In genomic region chr3:88655619-88656018, GRCm38 (mm10) we compare ENCODE assay signal across 38 mouse cellular contexts. TPM values are rescaled to one million over a fixed set of nuclear protein-coding genes. Genes with fewer than 3 reads are reported as not detected.
"Had no signal": no experiment of that assay in that cellular context is flagged by ENCODE, and none has a peak within 500 bp of the region (broad histone marks: within the 10 kb centered on the region; RNA-seq: fewer than 3 reads in every experiment).

No protein-coding gene starts in this region.

- H3K9ac ChIP-seq: embryonic facial prominence, embryonic 12.5 days; embryonic facial prominence, embryonic 13.5 days; embryonic facial prominence, embryonic 15.5 days; forebrain, embryonic 12.5 days; forebrain, embryonic 13.5 days; forebrain, embryonic 15.5 days; forebrain, postnatal 0 days had no signal

- H3K4me3 ChIP-seq: embryonic facial prominence, embryonic 10.5 days; embryonic facial prominence, embryonic 12.5 days; embryonic facial prominence, embryonic 13.5 days; embryonic facial prominence, embryonic 15.5 days; erythroblast, embryonic 14.5 days; forebrain, embryonic 10.5 days; forebrain, embryonic 12.5 days; forebrain, embryonic 13.5 days; forebrain, embryonic 15.5 days; gastrocnemius, adult 2 months had no signal

- H3K4me2 ChIP-seq: embryonic facial prominence, embryonic 12.5 days; embryonic facial prominence, embryonic 13.5 days; embryonic facial prominence, embryonic 15.5 days; forebrain, embryonic 12.5 days; forebrain, embryonic 13.5 days; forebrain, embryonic 15.5 days; heart, embryonic 11.5 days had no signal

- H3K36me3 ChIP-seq: embryonic facial prominence, embryonic 10.5 days; embryonic facial prominence, embryonic 12.5 days; embryonic facial prominence, embryonic 13.5 days; embryonic facial prominence, embryonic 15.5 days; forebrain, embryonic 12.5 days; forebrain, embryonic 15.5 days had no signal

- DNase-seq: cerebellum, adult 2 months; cerebellum, adult 8-10 months; cerebellum, adult 9-10 months; cerebellum, adult 9-11 months; cerebellum, postnatal 10 days; cerebellum, postnatal 14 days; cerebellum, postnatal 25 days; cerebellum, postnatal 36 days; embryo, embryonic 11 days; forebrain, postnatal 0 days; gastrocnemius, adult 2 months; gastrocnemius, postnatal 10 days; gastrocnemius, postnatal 14 days; gastrocnemius, postnatal 25 days; gastrocnemius, postnatal 36 days; heart, adult 18-20 months had no signal

- H3K27me3 ChIP-seq: embryonic facial prominence, embryonic 12.5 days; embryonic facial prominence, embryonic 13.5 days; embryonic facial prominence, embryonic 15.5 days; forebrain, embryonic 12.5 days; forebrain, embryonic 13.5 days; forebrain, embryonic 15.5 days had no signal

- ATAC-seq: forebrain, embryonic 13.5 days; forebrain, embryonic 14.5 days; forebrain, embryonic 15.5 days; forebrain, embryonic 16.5 days; forebrain, postnatal 0 days had no signal

- H3K27ac ChIP-seq: embryonic facial prominence, embryonic 10.5 days; embryonic facial prominence, embryonic 12.5 days; embryonic facial prominence, embryonic 15.5 days; forebrain, embryonic 10.5 days; forebrain, embryonic 12.5 days; forebrain, embryonic 13.5 days; forebrain, embryonic 15.5 days; gastrocnemius, adult 2 months had no signal

- H3K9me3 ChIP-seq: embryonic facial prominence, embryonic 10.5 days; embryonic facial prominence, embryonic 12.5 days; embryonic facial prominence, embryonic 13.5 days; embryonic facial prominence, embryonic 15.5 days; forebrain, embryonic 10.5 days; forebrain, embryonic 12.5 days; forebrain, embryonic 13.5 days; forebrain, embryonic 15.5 days had no signal

- H3K4me1 ChIP-seq: embryonic facial prominence, embryonic 12.5 days; forebrain, embryonic 12.5 days; forebrain, embryonic 13.5 days; forebrain, embryonic 15.5 days had no signal

RNA-seq across cellular contexts. Expression of gene Rxfp4, which starts 2.7 kb away (rescaled TPM):
- total RNA-seq: common myeloid progenitor, adult 5-6 weeks; forebrain, postnatal 0 days; gastrocnemius, adult 18-20 months; gastrocnemius, adult 2 months; gastrocnemius, adult 8-10 months; gastrocnemius, postnatal 10 days; gastrocnemius, postnatal 14 days; gastrocnemius, postnatal 25 days; gastrocnemius, postnatal 36 days; gastrocnemius, postnatal 4 days; granulocyte monocyte progenitor cell, adult 5-6 weeks; heart, adult 18-20 months had no signal
- polyA plus RNA-seq: cerebellum, adult 2 months; cortical plate, adult 2 months; embryonic facial prominence, embryonic 10.5 days; embryonic facial prominence, embryonic 11.5 days; embryonic facial prominence, embryonic 12.5 days; embryonic facial prominence, embryonic 13.5 days; embryonic facial prominence, embryonic 15.5 days; erythroblast, embryonic 14.5 days; forebrain, embryonic 10.5 days; forebrain, embryonic 11.5 days; forebrain, embryonic 12.5 days; forebrain, embryonic 13.5 days; forebrain, embryonic 14.5 days; forebrain, embryonic 15.5 days; forebrain, embryonic 16.5 days; forebrain, postnatal 0 days; frontal cortex, adult 2 months; gonadal fat pad, adult 2 months; heart, embryonic 11.5 days had no signal
